Mouse (Mus musculus) limb, embryonic 13.5 days (tissue): ENCODE data around the gene Ppm1l. TPM values are rescaled to one million over a fixed set of nuclear protein-coding genes. Genes with fewer than 3 reads are reported as not detected.

Source experiments
- ATAC-seq: fragments of 200-750 bp; cut with Nextera tagmentation; 2 replicates; pipeline ENCODE4 v1.8.0; 2017; ENCODE audit warnings: low read depth, moderate number of reproducible peaks, moderate TSS enrichment; ENCODE audit not compliant: low FRiP score
- H3K27ac ChIP-seq: fragments of 300-500 bp; sonication (generic); 2 replicates; pipeline ENCODE4 v1.5.1; 2015; ENCODE audit warnings: inconsistent platforms, mild to moderate bottlenecking, moderate library complexity
- H3K27me3 ChIP-seq: fragments of 300-500 bp; sonication (generic); 2 replicates; pipeline ENCODE4 v1.6.1; 2015; ENCODE audit warnings: mild to moderate bottlenecking, inconsistent platforms
- H3K36me3 ChIP-seq: fragments of 300-500 bp; sonication (generic); 2 replicates; pipeline ENCODE4 v1.6.1; 2015; ENCODE audit warnings: inconsistent platforms, mild to moderate bottlenecking, moderate library complexity
- H3K4me1 ChIP-seq: fragments of 300-500 bp; sonication (generic); 2 replicates; pipeline ENCODE4 v1.6.1; 2015; ENCODE audit warnings: inconsistent platforms
- H3K4me2 ChIP-seq: fragments of 300-500 bp; sonication (generic); replicated peaks from 2 replicates; pipeline ENCODE4 v1.6.1; 2015; ENCODE audit warnings: inconsistent platforms, mild to moderate bottlenecking, moderate library complexity
- H3K4me3 ChIP-seq: fragments of 300-500 bp; sonication (generic); 2 replicates; pipeline ENCODE4 v1.5.1; 2015; ENCODE audit warnings: moderate library complexity, mild to moderate bottlenecking, inconsistent platforms
- H3K9ac ChIP-seq: fragments of 300-500 bp; sonication (generic); 2 replicates; pipeline ENCODE4 v1.6.1; 2015; ENCODE audit warnings: mild to moderate bottlenecking, inconsistent platforms
- H3K9me3 ChIP-seq: fragments of 300-500 bp; sonication (generic); 2 replicates; pipeline ENCODE4 v1.6.1; 2016; ENCODE audit warnings: inconsistent platforms
- WGBS: fragments of 180-500 bp; shearing (Covaris S2); methylation state at CpG from one replicate; pipeline ENCODE4 v1.1.7; 2015; 5-methylcytosine and 5-hydroxymethylcytosine counted together
- polyA plus RNA-seq: library from polyadenylated mRNA; unstranded; fragments of >200 nt; fragmentation: Nextera tagmentation; extraction: Ambion mirVana; gene quantifications from 2 replicates; pipeline ENCODE4 v1.2.1, GENCODE M21; 2015

Gene Ppm1l
- polyA plus RNA-seq, 1 experiment from 2014 or later = 15.9 TPM

DNA sequence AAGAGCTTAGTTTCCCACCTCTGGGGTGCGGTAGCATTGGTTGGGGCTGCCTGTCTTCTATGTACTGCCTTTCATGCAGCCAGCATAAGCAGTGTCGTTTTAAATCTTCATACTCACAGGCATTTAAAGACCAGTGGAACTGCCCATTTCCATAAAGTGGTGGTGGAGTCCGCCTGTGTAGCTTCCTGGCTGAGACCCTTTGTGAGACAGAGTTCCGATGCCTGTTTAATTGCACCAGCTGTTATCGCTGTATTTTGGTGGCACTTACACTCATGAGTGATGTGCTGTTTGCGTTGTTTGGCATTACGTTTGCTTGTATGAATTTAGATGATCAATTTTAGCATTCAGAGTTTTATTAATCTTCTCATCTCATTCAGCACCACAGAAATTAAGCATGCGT, 24.9 kb downstream of the Ppm1l start:
- ATAC-seq = no peak
- 43% methylated on average over 8 of the region's 8 CpGs for WGBS
- Histone ChIP-seq H3K9me3 (no peaks in the 10 kb centered on the region), H3K9ac (no peak overlapping the region), H3K4me2 (no peak overlapping the region), H3K27me3 (no peaks in the 10 kb centered on the region), H3K4me1 (peaks cover 20% of the 10 kb centered on the region), H3K4me3 (no peak overlapping the region), H3K36me3 (no peaks in the 10 kb centered on the region), H3K27ac (no peak overlapping the region)

DNA sequence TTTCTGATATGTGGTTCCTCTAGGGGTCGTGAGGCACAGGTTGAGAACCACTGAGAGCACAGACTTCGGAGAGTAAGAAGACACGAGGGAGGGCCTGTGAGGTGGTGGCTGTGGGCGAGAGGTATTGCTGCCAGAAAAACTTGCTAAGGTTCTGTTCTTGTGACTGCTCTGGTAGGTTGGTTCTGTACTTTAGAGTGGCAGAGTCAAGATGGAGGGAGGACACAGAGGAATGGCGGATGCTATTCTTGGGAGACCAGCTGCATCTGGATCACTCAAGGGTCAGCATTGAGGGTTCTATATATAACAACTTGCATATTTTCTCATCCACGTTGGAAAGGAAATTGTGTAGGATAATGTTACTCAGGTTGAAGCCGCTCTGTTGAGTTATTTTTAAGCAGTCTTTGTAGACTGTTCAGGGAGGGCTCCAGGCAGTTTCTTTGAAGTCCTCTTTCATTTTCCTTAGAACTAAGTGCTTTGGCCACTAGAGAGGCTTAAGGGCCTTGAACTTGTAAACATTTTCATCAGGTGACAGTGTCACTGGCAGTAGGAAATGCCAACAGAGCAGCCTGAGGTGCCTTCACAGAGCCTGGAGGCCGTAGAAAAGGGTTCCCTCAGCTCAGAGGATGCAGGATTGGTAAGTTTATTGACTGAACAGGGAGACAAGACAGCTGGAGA, 25.7 kb downstream of the Ppm1l start:
- no peaks in the 10 kb centered on the region for H3K36me3 ChIP-seq
- ATAC-seq = 0 out of 2 replicates have a peak, but pooled peaks have one; percentile 44
- H3K9ac ChIP-seq = no peak overlapping the region
- no peaks in the 10 kb centered on the region for H3K27me3 ChIP-seq
- 59% methylated on average over 8 of the region's 8 CpGs for WGBS
- no peaks in the 10 kb centered on the region for H3K9me3 ChIP-seq
- H3K27ac ChIP-seq = no peak overlapping the region
- H3K4me1 ChIP-seq = peaks cover 20% of the 10 kb centered on the region
- H3K4me3 ChIP-seq = no peak overlapping the region
- no peak overlapping the region for H3K4me2 ChIP-seq

DNA sequence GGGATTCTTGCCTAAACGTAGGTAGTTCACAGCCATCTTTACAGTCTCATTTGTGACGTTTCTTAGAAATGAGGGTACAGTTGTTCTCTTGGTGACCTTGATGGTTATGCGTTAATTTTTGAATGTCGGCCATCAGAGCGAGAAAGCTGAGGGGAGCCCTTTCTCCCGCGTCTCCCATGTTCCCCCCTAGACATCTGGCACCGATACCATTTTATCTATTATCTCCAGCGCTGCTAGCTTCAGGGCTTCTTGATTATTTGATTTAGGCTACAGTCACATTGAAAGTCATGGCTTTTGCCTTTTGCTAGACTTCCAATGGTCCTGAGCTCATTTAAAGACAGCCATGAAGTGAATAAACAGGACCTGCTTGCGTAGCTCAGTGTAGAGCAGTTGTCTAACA, 26.5 kb downstream of the Ppm1l start:
- ATAC-seq = no peak

DNA sequence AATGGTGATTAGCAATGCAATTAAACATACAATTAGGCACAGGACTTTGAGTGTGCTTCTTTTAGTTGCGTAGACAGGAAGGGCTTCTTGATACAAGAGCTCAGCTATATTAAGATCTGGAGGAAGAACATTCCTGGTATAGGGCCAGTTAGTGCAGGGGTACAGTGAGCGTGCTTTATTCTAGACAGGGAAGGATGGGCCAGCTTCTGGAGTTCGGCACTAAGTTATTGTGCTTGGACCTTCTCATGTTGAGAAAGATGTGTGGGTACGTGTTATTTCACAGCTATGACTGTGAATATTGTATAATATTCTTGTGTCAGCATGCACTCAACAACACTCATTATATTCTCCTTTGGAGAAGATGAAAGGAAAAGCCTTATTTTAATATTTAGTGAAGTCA, 29.9 kb downstream of the Ppm1l start:
- 94% methylated on average over 4 of the region's 4 CpGs for WGBS
- no peak for ATAC-seq
- no peak overlapping the region for H3K4me3 ChIP-seq
- no peak overlapping the region for H3K27ac ChIP-seq
- H3K9ac ChIP-seq = no peak overlapping the region
- H3K9me3 ChIP-seq = no peaks in the 10 kb centered on the region
- peaks cover 17% of the 10 kb centered on the region for H3K4me1 ChIP-seq
- no peak overlapping the region for H3K4me2 ChIP-seq
- no peaks in the 10 kb centered on the region for H3K36me3 ChIP-seq
- H3K27me3 ChIP-seq = no peaks in the 10 kb centered on the region

More for the DNA sequence above, 26.5 kb downstream of the Ppm1l start:
- H3K9ac ChIP-seq = no peak overlapping the region
- no peak overlapping the region for H3K4me3 ChIP-seq
- 75% methylated on average over 10 of the region's 10 CpGs for WGBS
- H3K9me3 ChIP-seq = no peaks in the 10 kb centered on the region
- H3K27me3 ChIP-seq = no peaks in the 10 kb centered on the region
- peaks cover 20% of the 10 kb centered on the region for H3K4me1 ChIP-seq
- no peaks in the 10 kb centered on the region for H3K36me3 ChIP-seq
- no peak overlapping the region for H3K4me2 ChIP-seq
- H3K27ac ChIP-seq = no peak overlapping the region

GRCm38 (mm10) chr3:69348197-69348920, 31.7 kb downstream of the Ppm1l start:
- Histone ChIP-seq H3K9ac (no peak overlapping the region), H3K4me2 (no peak overlapping the region), H3K27me3 (no peaks in the 10 kb centered on the region), H3K4me3 (no peak overlapping the region), H3K36me3 (no peaks in the 10 kb centered on the region), H3K4me1 (peaks cover 3% of the 10 kb centered on the region; the same call in 1 of the 2 replicates), H3K27ac (no peak overlapping the region), H3K9me3 (no peaks in the 10 kb centered on the region)
- no peak for ATAC-seq
- WGBS = 75% methylated on average over 11 of the region's 11 CpGs

DNA sequence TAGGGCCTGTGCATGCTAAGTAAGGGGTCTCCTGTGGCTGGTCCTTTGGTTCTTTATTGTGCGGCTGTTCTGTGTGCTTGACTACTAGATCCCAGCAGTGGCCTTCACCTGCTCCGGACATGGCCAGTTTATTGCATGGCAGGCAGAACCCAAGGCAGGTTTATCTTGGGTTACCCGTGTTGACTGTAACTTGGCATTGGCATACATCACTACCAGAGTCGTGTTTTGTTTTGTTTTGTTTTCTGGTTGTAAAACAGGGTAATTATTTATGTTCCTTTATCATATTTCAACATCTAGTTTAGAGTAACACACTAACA, 32.2 kb downstream of the Ppm1l start:
- H3K4me1 ChIP-seq = peaks cover 3% of the 10 kb centered on the region; the same call in 1 of the 2 replicates
- H3K4me3 ChIP-seq = no peak overlapping the region
- no peak overlapping the region for H3K9ac ChIP-seq
- ATAC-seq = no peak
- no peak overlapping the region for H3K4me2 ChIP-seq
- no peak overlapping the region for H3K27ac ChIP-seq
- no peaks in the 10 kb centered on the region for H3K27me3 ChIP-seq
- H3K36me3 ChIP-seq = no peaks in the 10 kb centered on the region
- H3K9me3 ChIP-seq = no peaks in the 10 kb centered on the region
- WGBS = 74% methylated on average over 4 of the region's 4 CpGs

DNA sequence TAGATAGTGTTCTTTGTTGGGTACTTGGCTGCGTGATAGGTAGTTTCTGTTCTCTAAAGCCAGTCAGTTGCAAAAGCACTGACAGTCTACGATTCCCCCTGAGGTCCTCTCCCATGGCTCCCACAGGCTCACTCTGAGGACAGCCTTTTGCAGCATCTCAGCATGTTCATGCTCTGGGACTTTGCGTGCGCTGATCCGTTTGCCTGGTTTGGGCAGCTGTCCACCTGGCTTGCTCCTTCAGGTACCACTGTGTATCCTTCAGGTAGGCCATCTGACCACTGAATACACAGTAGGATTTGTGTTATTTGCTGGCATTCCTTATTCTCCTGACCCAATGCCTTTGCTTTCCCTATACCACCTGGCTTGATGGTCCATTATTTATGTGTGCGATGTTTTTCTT, 33.3 kb downstream of the Ppm1l start:
- H3K27ac ChIP-seq = no peak overlapping the region
- no peak for ATAC-seq
- no peak overlapping the region for H3K9ac ChIP-seq
- H3K27me3 ChIP-seq = no peaks in the 10 kb centered on the region
- 96% methylated on average over 6 of the region's 6 CpGs for WGBS
- no peaks in the 10 kb centered on the region for H3K36me3 ChIP-seq
- no peaks in the 10 kb centered on the region for H3K9me3 ChIP-seq
- H3K4me1 ChIP-seq = peaks cover 3% of the 10 kb centered on the region; the same call in 1 of the 2 replicates
- no peak overlapping the region for H3K4me3 ChIP-seq
- no peak overlapping the region for H3K4me2 ChIP-seq

DNA sequence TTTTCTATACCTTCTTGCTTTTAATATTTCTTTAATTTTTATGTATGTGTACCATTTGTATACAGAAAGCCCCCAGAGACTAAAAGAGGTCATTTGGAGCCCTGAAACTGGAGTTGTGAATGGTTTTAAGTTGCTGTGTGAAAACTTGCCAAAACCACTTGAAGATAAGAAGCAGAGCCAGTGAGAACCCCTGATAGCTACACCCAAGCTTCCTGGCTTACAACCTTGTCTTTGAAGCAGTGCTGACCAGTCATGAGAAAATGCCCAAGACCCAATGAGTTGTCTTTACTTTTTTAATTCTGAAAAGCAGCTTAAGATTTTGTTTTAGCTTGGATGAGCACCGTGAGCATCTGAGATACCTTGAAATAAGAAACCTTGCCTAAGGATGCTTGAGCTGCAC, 35.5 kb downstream of the Ppm1l start:
- H3K27me3 ChIP-seq = no peaks in the 10 kb centered on the region

GRCm38 (mm10) chr3:69354681-69355080, 38.0 kb downstream of the Ppm1l start:
- WGBS = 90% methylated on average over 2 of the region's 2 CpGs
- no peak overlapping the region for H3K9ac ChIP-seq

More for the DNA sequence above, 35.5 kb downstream of the Ppm1l start:
- 83% methylated on average over 1 of the region's 1 CpGs for WGBS
- Histone ChIP-seq H3K4me2 (no peak overlapping the region), H3K27ac (no peak overlapping the region), H3K9ac (no peak overlapping the region), H3K4me1 (peaks cover 21% of the 10 kb centered on the region), H3K9me3 (no peaks in the 10 kb centered on the region), H3K36me3 (no peaks in the 10 kb centered on the region), H3K4me3 (no peak overlapping the region)
- ATAC-seq = no peak

DNA sequence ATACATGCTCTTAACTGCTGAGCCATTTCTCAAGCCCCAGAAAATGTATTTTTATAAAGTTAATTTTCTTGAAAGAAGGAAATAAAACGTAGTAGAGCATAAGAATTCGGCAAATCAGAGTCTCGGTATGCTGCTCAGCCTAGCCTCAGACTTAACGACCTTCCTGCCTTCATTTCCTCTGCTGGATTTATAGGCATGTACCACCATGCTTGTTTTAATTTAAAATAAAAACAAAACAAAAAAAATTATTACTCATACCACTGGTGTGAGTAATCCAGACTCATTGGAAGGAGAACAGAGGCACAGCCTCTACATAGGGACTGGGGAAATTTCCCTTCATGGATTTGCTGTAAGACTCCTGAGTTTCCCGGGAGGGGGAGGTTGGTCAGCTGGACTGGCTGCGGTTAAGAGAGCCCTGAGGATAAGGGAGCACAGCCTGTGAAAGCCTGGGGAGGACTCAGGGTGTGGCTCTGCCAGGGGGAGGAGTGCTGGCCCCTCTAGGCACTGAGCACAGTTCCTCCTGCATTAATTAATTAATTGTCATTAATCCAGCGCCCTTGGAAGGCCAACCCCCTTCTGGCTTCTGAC, 39.5 kb downstream of the Ppm1l start:
- 22% methylated on average over 7 of the region's 7 CpGs for WGBS
- no peaks in the 10 kb centered on the region for H3K36me3 ChIP-seq
- no peaks in the 10 kb centered on the region for H3K27me3 ChIP-seq
- no peak overlapping the region for H3K4me3 ChIP-seq
- H3K9me3 ChIP-seq = no peaks in the 10 kb centered on the region
- H3K27ac ChIP-seq = peak overlapping the region; percentile 61; the same call in 1 of the 2 replicates
- H3K4me2 ChIP-seq = peak overlapping the region; percentile 35
- peaks cover 48% of the 10 kb centered on the region for H3K4me1 ChIP-seq
- H3K9ac ChIP-seq = no peak overlapping the region
- ATAC-seq = peak; percentile 74; the same call in 1 of the 2 replicates

More at GRCm38 (mm10) chr3:69354681-69355080, 38.0 kb downstream of the Ppm1l start:
- Histone ChIP-seq H3K27me3 (no peaks in the 10 kb centered on the region), H3K4me3 (no peak overlapping the region), H3K9me3 (no peaks in the 10 kb centered on the region), H3K36me3 (no peaks in the 10 kb centered on the region), H3K4me2 (no peak overlapping the region), H3K27ac (no peak overlapping the region), H3K4me1 (peaks cover 40% of the 10 kb centered on the region)
- no peak for ATAC-seq

- H3K4me3 ChIP-seq = no peak overlapping the region
- no peak overlapping the region for H3K4me2 ChIP-seq
- no peak overlapping the region for H3K9ac ChIP-seq
- H3K27ac ChIP-seq = peak overlapping the region; percentile 55; the same call in 1 of the 2 replicates
- no peaks in the 10 kb centered on the region for H3K36me3 ChIP-seq
- WGBS = 62% methylated on average over 5 of the region's 5 CpGs
- H3K9me3 ChIP-seq = no peaks in the 10 kb centered on the region
- H3K4me1 ChIP-seq = peaks cover 48% of the 10 kb centered on the region
- no peak for ATAC-seq
- no peaks in the 10 kb centered on the region for H3K27me3 ChIP-seq
Measured at GRCm38 (mm10) chr3:69356781-69357180, 40.1 kb downstream of the Ppm1l start.

DNA sequence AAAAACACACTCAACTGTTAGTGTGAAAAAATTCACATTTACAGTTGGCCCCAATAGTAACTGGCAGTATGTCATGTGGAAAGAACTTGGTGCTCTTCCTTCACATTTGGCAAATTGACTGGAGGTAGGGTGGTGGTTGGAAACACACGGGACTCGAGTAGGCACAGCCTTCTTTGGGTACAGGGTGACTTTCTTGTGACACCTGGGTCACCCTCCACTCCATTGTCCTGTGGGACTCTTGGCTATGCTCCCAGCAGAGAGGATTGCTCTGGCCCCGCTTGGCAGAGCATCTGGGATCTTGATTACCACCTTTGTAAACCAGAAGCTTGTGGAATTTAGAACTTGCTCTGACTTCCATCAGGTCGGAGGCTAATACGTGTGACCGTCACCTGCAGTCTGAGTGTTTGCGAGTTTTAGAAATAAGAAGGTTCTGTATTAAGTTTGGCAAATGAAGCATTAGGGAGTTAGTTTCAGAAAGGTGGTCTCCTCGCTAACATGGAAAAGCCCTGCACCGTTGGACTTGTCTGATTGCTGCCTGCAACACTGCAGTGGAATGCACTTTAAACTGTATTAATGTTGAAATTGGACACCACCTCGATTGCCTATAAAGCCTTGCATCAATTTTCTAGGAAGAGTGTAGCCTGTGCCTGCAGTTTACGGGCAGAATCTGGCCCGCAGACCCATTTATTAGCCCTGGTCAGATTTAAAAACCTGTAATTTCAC, 41.4 kb downstream of the Ppm1l start:
- Histone ChIP-seq H3K4me2 (peak overlapping the region; percentile 36), H3K27ac (peak overlapping the region; percentile 67; the same call in 1 of the 2 replicates)
- peak; percentile 69 for ATAC-seq

More for the DNA sequence above, 41.4 kb downstream of the Ppm1l start:
- Histone ChIP-seq H3K9me3 (no peaks in the 10 kb centered on the region), H3K27me3 (no peaks in the 10 kb centered on the region), H3K4me3 (no peak overlapping the region), H3K9ac (no peak overlapping the region), H3K4me1 (peaks cover 56% of the 10 kb centered on the region), H3K36me3 (no peaks in the 10 kb centered on the region)
- WGBS = 29% methylated on average over 12 of the region's 12 CpGs
